Mouse (Mus musculus) embryonic facial prominence, embryonic 14.5 days (tissue): ENCODE data around the gene Crb3. TPM values are rescaled to one million over a fixed set of nuclear protein-coding genes. Genes with fewer than 3 reads are reported as not detected.

Source experiments
- ATAC-seq: fragments of 200-750 bp; cut with Nextera tagmentation; 2 replicates; pipeline ENCODE4 v1.8.0; 2017; ENCODE audit warnings: low read depth, moderate number of reproducible peaks, moderate TSS enrichment
- DNase-seq: peaks from one replicate; pipeline ENCODE4 v3.0.0-alpha.2; 2015; ENCODE audit warnings: low spot score
- H3K27ac ChIP-seq: fragments of 300-500 bp; sonication (generic); replicated peaks from 2 replicates; pipeline ENCODE4 v1.5.1; 2014; ENCODE audit warnings: low read depth, mild to moderate bottlenecking, low read length, moderate library complexity
- H3K27me3 ChIP-seq: fragments of 300-500 bp; sonication (generic); replicated peaks from 2 replicates; pipeline ENCODE4 v1.6.1; 2014; ENCODE audit warnings: low read length; ENCODE audit not compliant: control insufficient read depth, insufficient read depth
- H3K36me3 ChIP-seq: fragments of 300-500 bp; sonication (generic); 2 replicates; pipeline ENCODE4 v1.6.1; 2014; ENCODE audit warnings: low read length, mixed read lengths; ENCODE audit not compliant: control insufficient read depth, insufficient read depth
- H3K4me1 ChIP-seq: fragments of 300-500 bp; sonication (generic); 2 replicates; pipeline ENCODE4 v1.6.1; 2014; ENCODE audit warnings: antibody characterized with exemption, low read length; ENCODE audit not compliant: control insufficient read depth, insufficient read depth
- H3K4me2 ChIP-seq: fragments of 300-500 bp; sonication (generic); 2 replicates; pipeline ENCODE4 v1.6.1; 2014; ENCODE audit warnings: low read depth, mild to moderate bottlenecking, low read length, moderate library complexity, mixed read lengths
- H3K4me3 ChIP-seq: fragments of 300-500 bp; sonication (generic); 2 replicates; pipeline ENCODE4 v1.5.1; 2014; ENCODE audit warnings: low read depth, mild to moderate bottlenecking, low read length
- H3K9ac ChIP-seq: fragments of 300-500 bp; sonication (generic); 2 replicates; pipeline ENCODE4 v1.6.1; 2014; ENCODE audit warnings: low read depth, mild to moderate bottlenecking, low read length, moderate library complexity, mixed read lengths
- H3K9me3 ChIP-seq: fragments of 300-500 bp; sonication (generic); 2 replicates; pipeline ENCODE4 v1.6.1; 2016; ENCODE audit warnings: low read length; ENCODE audit not compliant: control insufficient read depth
- WGBS: fragments of 180-500 bp; shearing (Covaris S2); extraction: QIAGEN DNeasy Blood & Tissue Kit; methylation state at CpG from one replicate; pipeline ENCODE4 v1.1.7; 2014; 5-methylcytosine and 5-hydroxymethylcytosine counted together
- polyA plus RNA-seq: library from polyadenylated mRNA; unstranded; fragments of >200 nt; fragmentation: Nextera tagmentation; extraction: Ambion mirVana; gene quantifications from 2 replicates; pipeline ENCODE4 v1.2.1, GENCODE M21; 2014

The Crb3 gene
- polyA plus RNA-seq, 1 experiment from 2014 or later = 5.5 TPM

GRCm38 (mm10) chr17:57056246-57056645, 2.7 kb upstream of the Crb3 start:
- 74% methylated on average over 3 of the region's 3 CpGs for WGBS
- ATAC-seq = no peak

GRCm38 (mm10) chr17:57059486-57059977, 627 bp downstream of the Crb3 start, which contains the start of gene Slc25a23:
Gene Slc25a23, minus strand, starts transcription at chr17:57059863.
- Histone ChIP-seq H3K4me3 (peak within 1 kb of the TSS; percentile 81), H3K9me3 (no peaks in the 10 kb centered on the region), H3K27me3 (peaks cover 34% of the 10 kb centered on the region), H3K27ac (peak within 1 kb of the TSS; percentile 1; the same call in 1 of the 2 replicates), H3K9ac (peak within 1 kb of the TSS; percentile 73), H3K4me1 (peaks cover 4% of the 10 kb centered on the region), H3K36me3 (peaks cover 4% of the 10 kb centered on the region; the same call in 1 of the 2 replicates), H3K4me2 (peak within 1 kb of the TSS; percentile 82)
- DNase-seq (peak; percentile 91), ATAC-seq (peak; percentile 78)
- WGBS = 0% methylated on average over 1 of the region's 45 CpGs

More at GRCm38 (mm10) chr17:57056246-57056645, 2.7 kb upstream of the Crb3 start:
- Histone ChIP-seq H3K4me2 (no peak overlapping the region), H3K4me1 (peaks cover 4% of the 10 kb centered on the region), H3K9ac (no peak overlapping the region), H3K4me3 (no peak overlapping the region), H3K9me3 (no peaks in the 10 kb centered on the region), H3K36me3 (peaks cover 19% of the 10 kb centered on the region; the same call in 1 of the 2 replicates), H3K27ac (no peak overlapping the region), H3K27me3 (peaks cover 5% of the 10 kb centered on the region)
- no peak for DNase-seq

- ATAC-seq (peak; percentile 92), DNase-seq (peak; percentile 98)
- no peaks in the 10 kb centered on the region for H3K9me3 ChIP-seq
- peaks cover 4% of the 10 kb centered on the region; the same call in 1 of the 2 replicates for H3K36me3 ChIP-seq
- under 1% methylated on average over 43 of the region's 44 CpGs for WGBS
- H3K4me2 ChIP-seq = peak overlapping the region; percentile 82
- peak overlapping the region; percentile 1; the same call in 1 of the 2 replicates for H3K27ac ChIP-seq
- H3K9ac ChIP-seq = 0 out of 2 replicates have a peak overlapping the region, but pooled peaks have one; percentile 73
- peak overlapping the region; percentile 81 for H3K4me3 ChIP-seq
- H3K27me3 ChIP-seq = peaks cover 42% of the 10 kb centered on the region
- H3K4me1 ChIP-seq = peaks cover 4% of the 10 kb centered on the region
These were observed 1.4 kb downstream of the Crb3 start for GRCm38 (mm10) chr17:57060231-57060801.

GRCm38 (mm10) chr17:57061069-57061468, 2.2 kb downstream of the Crb3 start:
- Histone ChIP-seq H3K4me2 (peak overlapping the region; percentile 82), H3K9me3 (no peaks in the 10 kb centered on the region), H3K27me3 (peaks cover 44% of the 10 kb centered on the region), H3K4me3 (peak overlapping the region; percentile 81), H3K27ac (no peak overlapping the region), H3K36me3 (peaks cover 4% of the 10 kb centered on the region; the same call in 1 of the 2 replicates), H3K4me1 (peaks cover 4% of the 10 kb centered on the region), H3K9ac (no peak overlapping the region)
- DNase-seq = no peak
- no peak for ATAC-seq
- WGBS = 46% methylated on average over 10 of the region's 10 CpGs

- peaks cover 44% of the 10 kb centered on the region for H3K27me3 ChIP-seq
- H3K9me3 ChIP-seq = no peaks in the 10 kb centered on the region
- H3K4me3 ChIP-seq = peak overlapping the region; percentile 36
- peak overlapping the region; percentile 47 for H3K9ac ChIP-seq
- peak; percentile 72 for DNase-seq
- H3K4me2 ChIP-seq = peak overlapping the region; percentile 48
- 1% methylated on average over 31 of the region's 39 CpGs for WGBS
- peaks cover 4% of the 10 kb centered on the region for H3K4me1 ChIP-seq
- no peaks in the 10 kb centered on the region for H3K36me3 ChIP-seq
- ATAC-seq = peak; percentile 24; the same call in 1 of the 2 replicates
- no peak overlapping the region for H3K27ac ChIP-seq
These were observed 3.2 kb downstream of the Crb3 start for GRCm38 (mm10) chr17:57062011-57062521.

- H3K27ac ChIP-seq = no peak overlapping the region
These were observed 3.6 kb downstream of the Crb3 start for GRCm38 (mm10) chr17:57062548-57062947.

GRCm38 (mm10) chr17:57063031-57063430, 4.1 kb downstream of the Crb3 start:
- peaks cover 4% of the 10 kb centered on the region for H3K4me1 ChIP-seq
- no peaks in the 10 kb centered on the region for H3K9me3 ChIP-seq
- H3K27me3 ChIP-seq = peaks cover 44% of the 10 kb centered on the region
- no peak for ATAC-seq
- no peak overlapping the region for H3K9ac ChIP-seq
- no peak overlapping the region for H3K27ac ChIP-seq
- no peak for DNase-seq
- WGBS = 8% methylated on average over 8 of the region's 8 CpGs
- no peaks in the 10 kb centered on the region for H3K36me3 ChIP-seq
- H3K4me2 ChIP-seq = peak overlapping the region; percentile 48
- H3K4me3 ChIP-seq = no peak overlapping the region

More at GRCm38 (mm10) chr17:57062548-57062947, 3.6 kb downstream of the Crb3 start:
- peaks cover 44% of the 10 kb centered on the region for H3K27me3 ChIP-seq
- H3K9ac ChIP-seq = peak overlapping the region; percentile 47
- no peak for DNase-seq
- no peak for ATAC-seq
- H3K36me3 ChIP-seq = no peaks in the 10 kb centered on the region
- H3K4me2 ChIP-seq = peak overlapping the region; percentile 48
- peaks cover 4% of the 10 kb centered on the region for H3K4me1 ChIP-seq
- H3K4me3 ChIP-seq = peak overlapping the region; percentile 36
- H3K9me3 ChIP-seq = no peaks in the 10 kb centered on the region
- WGBS = 2% methylated on average over 19 of the region's 22 CpGs

- H3K9me3 ChIP-seq = no peaks in the 10 kb centered on the region
- WGBS = 57% methylated on average over 5 of the region's 5 CpGs
- H3K4me1 ChIP-seq = no peaks in the 10 kb centered on the region
- no peak overlapping the region for H3K9ac ChIP-seq
- H3K27me3 ChIP-seq = peaks cover 32% of the 10 kb centered on the region
- ATAC-seq (no peak), DNase-seq (no peak)
- H3K4me2 ChIP-seq = no peak overlapping the region
- no peak overlapping the region for H3K4me3 ChIP-seq
- H3K27ac ChIP-seq = no peak overlapping the region
- no peaks in the 10 kb centered on the region for H3K36me3 ChIP-seq
These were observed 8.0 kb downstream of the Crb3 start for GRCm38 (mm10) chr17:57066908-57067307.
